Comparison of ENCODE assay signal across 8 mouse cellular contexts in the genomic region with DNA sequence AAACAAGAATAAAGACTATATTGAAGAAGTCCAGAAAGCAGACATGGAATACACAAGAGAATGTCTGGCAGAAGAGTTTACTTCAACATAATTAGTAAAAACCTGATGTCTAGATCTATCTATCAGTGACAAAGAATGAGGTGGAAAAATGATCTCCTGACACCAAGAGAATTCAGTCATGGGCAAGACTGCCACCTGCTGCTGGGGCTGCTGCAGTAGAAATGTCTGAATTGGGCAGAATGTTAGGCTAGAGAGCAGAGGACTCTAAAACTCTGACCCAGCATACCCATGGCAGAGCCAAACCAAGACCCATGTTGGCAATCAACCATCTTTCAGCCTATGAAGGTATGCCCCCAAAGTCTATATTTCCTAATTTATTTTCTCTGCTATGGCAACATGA.
DNase-seq lines count a peak whose midpoint lies in the region; ATAC-seq and TF ChIP-seq lines count a peak whose summit lies in the region.

No protein-coding gene starts in this region.

- H3K9ac ChIP-seq in kidney, embryonic 15.5 days: no peak overlapping the region

- TF ChIP-seq CTCF in kidney, adult 2 months (conservative IDR thresholded peaks at IDR 0.05; ENCODE audit: insufficient read depth, insufficient read length, low read depth, low read length): peak; percentile 67

- H3K27me3 ChIP-seq in kidney, adult 2 months (replicated peaks; ENCODE audit: control insufficient read depth, insufficient read depth, low read length): no peaks in the 10 kb centered on the region
- H3K27me3 ChIP-seq in kidney, embryonic 15.5 days: no peaks in the 10 kb centered on the region

- H3K9me3 ChIP-seq in kidney, embryonic 15.5 days (replicated peaks): no peaks in the 10 kb centered on the region

- no peaks in the 10 kb centered on the region for H3K4me1 ChIP-seq in kidney, adult 2 months (ENCODE audit: control insufficient read depth, insufficient read depth, low read length)
- H3K4me1 ChIP-seq in kidney, embryonic 15.5 days: no peaks in the 10 kb centered on the region

- H3K4me3 ChIP-seq in kidney, adult 2 months (ENCODE audit: insufficient read depth, low read depth, low read length): no peak overlapping the region
- no peak overlapping the region for H3K4me3 ChIP-seq in kidney, embryonic 15.5 days (replicated peaks)

- TF ChIP-seq POLR2A in kidney, adult 2 months (IDR thresholded peaks at IDR 0.05; ENCODE audit: low read depth, low read length): no peak

- no peaks in the 10 kb centered on the region for H3K36me3 ChIP-seq in kidney, adult 2 months (ENCODE audit: control insufficient read depth, insufficient read depth, low read length)
- H3K36me3 ChIP-seq in kidney, embryonic 15.5 days: no peaks in the 10 kb centered on the region

- H3K4me2 ChIP-seq in kidney, embryonic 15.5 days: no peak overlapping the region

- DNase-seq in kidney, adult 2 months: peak; percentile 18
- peak; percentile 16 for DNase-seq in ZHBTc4 (ENCODE audit: low read depth, low spot score)
- DNase-seq in cerebellum, postnatal 14 days: peak; percentile 80 to 84
- peak; percentile 8 to 45 for DNase-seq in layer of hippocampus, adult 8-10 months (ENCODE audit: low spot score in 2 of 2)
- DNase-seq in retina, postnatal 1 day: peak; percentile 10
- no peak for DNase-seq in thymus, postnatal 10 days (ENCODE audit: low spot score in 2 of 2)

- ATAC-seq in kidney, embryonic 15.5 days (replicated peaks; ENCODE audit: low FRiP score): no peak
- ATAC-seq in erythroid progenitor cell, adult 5-6 weeks (replicated peaks; ENCODE audit: low FRiP score, poor library complexity, severe bottlenecking): no peak

- no peak overlapping the region for H3K27ac ChIP-seq in kidney, adult 2 months (ENCODE audit: insufficient read depth, low read depth, low read length)
- H3K27ac ChIP-seq in kidney, embryonic 15.5 days: no peak overlapping the region

Comparison
In these comparisons a context has a peak if more than half of its experiments do, and no peak if none do; other contexts are left out.
1. DNase-seq: peak in kidney, adult 2 months (single experiment), ZHBTc4 (single experiment), cerebellum, postnatal 14 days (2 of 2), layer of hippocampus, adult 8-10 months (2 of 2) and retina, postnatal 1 day (single experiment); none in thymus, postnatal 10 days (0 of 2).